Mouse (Mus musculus): ENCODE results near the gene Zfp385b.

DNA sequence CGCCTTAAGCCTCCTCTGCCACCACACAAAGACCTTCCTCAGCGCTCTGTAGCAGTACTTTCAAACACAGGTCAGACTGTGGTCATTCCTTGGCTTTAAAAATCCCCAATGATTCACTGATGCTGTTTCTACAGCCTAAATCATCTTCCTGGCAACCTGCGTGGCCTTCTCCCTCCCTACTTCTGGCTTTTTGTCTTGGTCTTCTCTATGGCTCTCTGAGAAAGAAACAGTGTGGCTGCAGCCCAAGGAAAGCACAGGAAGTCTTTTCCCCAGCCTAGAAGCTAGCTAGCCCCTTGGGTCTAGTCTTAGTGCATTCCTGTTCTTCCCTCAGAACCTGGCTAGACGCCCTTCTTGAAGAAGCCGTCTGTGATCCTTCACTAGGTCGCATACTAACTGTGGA lies 359.4 kb downstream of the Zfp385b start:
- TF ChIP-seq E2F4 (IDR thresholded peaks at IDR 0.05; ENCODE audit: insufficient replicate concordance, low read depth, low read length): no peak
- TF ChIP-seq CTCF (conservative IDR thresholded peaks at IDR 0.05 in 1 of 2, IDR thresholded peaks at IDR 0.05 in 1 of 2; ENCODE audit: low read depth in 2 of 2, low read length in 2 of 2): no peak
- TF ChIP-seq MAFK (IDR thresholded peaks at IDR 0.05; ENCODE audit: insufficient replicate concordance, low read length): no peak
- no peak for TF ChIP-seq BHLHE40 (IDR thresholded peaks at IDR 0.05; ENCODE audit: low read depth, low read length)
- no peak for TF ChIP-seq ZNF384 (IDR thresholded peaks at IDR 0.05; ENCODE audit: low read depth, low read length)
- no peak for TF ChIP-seq HCFC1 (IDR thresholded peaks at IDR 0.05; ENCODE audit: low read depth, low read length)
- no peak for TF ChIP-seq NRF1 (IDR thresholded peaks at IDR 0.05; ENCODE audit: low read depth, low read length)
- no peak for TF ChIP-seq USF2 (conservative IDR thresholded peaks at IDR 0.05; ENCODE audit: low read depth, low read length)
- no peak for TF ChIP-seq POLR2A (IDR thresholded peaks at IDR 0.05; ENCODE audit: low read depth, low read length)
- no peak for TF ChIP-seq CHD1 (IDR thresholded peaks at IDR 0.05; ENCODE audit: low read depth, low read length)
- no peak for TF ChIP-seq ELF1 (IDR thresholded peaks at IDR 0.05; ENCODE audit: low read depth, low read length)
- TF ChIP-seq ZKSCAN1 (IDR thresholded peaks at IDR 0.05; ENCODE audit: borderline replicate concordance, low read depth, low read length): no peak
- no peak for TF ChIP-seq IRF4 (IDR thresholded peaks at IDR 0.05; ENCODE audit: low read depth, low read length)
- no peak for TF ChIP-seq EP300 (IDR thresholded peaks at IDR 0.05; ENCODE audit: low read length)

All from CH12.LX (cell line).